8 mouse cellular contexts compared by ENCODE assay signal in genomic region chr19:40872955-40873665, GRCm38 (mm10). TPM values are rescaled to one million over a fixed set of nuclear protein-coding genes. Genes with fewer than 3 reads are reported as not detected.
DNase-seq lines count a peak whose midpoint lies in the region; ATAC-seq lines count a peak whose summit lies in the region.

No protein-coding gene starts in this region.

- DNase-seq in adrenal gland, adult 8-10 months: peak; percentile 77
- peak; percentile 93 for DNase-seq in embryo, embryonic 11.5 days (ENCODE audit: low read depth, low spot score)
- peak; percentile 81 for DNase-seq in gastrocnemius, postnatal 25 days
- DNase-seq in left cerebral cortex, adult 8-10 months (ENCODE audit: low spot score in 2 of 2): peak; percentile 69 to 87
- DNase-seq in right cerebral cortex, adult 18-20 months: peak; percentile 88
- peak; percentile 64 to 70 for DNase-seq in urinary bladder, adult 18-20 months (ENCODE audit: low spot score in 2 of 2)

- peak; percentile 69 for ATAC-seq in inflammation-experienced regulatory T-cells, adult 6 months
- ATAC-seq in megakaryocyte, adult 5-6 weeks (ENCODE audit: poor library complexity, severe bottlenecking): peak; percentile 100

RNA-seq across cellular contexts. Expression of gene Zfp518a, which starts 21.4 kb away (rescaled TPM):
- total RNA-seq in adrenal gland, adult 8-10 months (2022): 10 to 100 TPM; 11.8 to 14.3 (median 13.9) TPM
- 1 to 10 TPM; 3.1 to 3.8 TPM for total RNA-seq in gastrocnemius, postnatal 25 days (2021)
- polyA plus RNA-seq in inflammation-experienced regulatory T-cells, adult 6 months (2017; shearing (Covaris generic)): 10 to 100 TPM; 11.7 to 13.0 (median 12.0) TPM
- 1 to 10 TPM; 6.4 to 9.5 (median 8.3) TPM for total RNA-seq in left cerebral cortex, adult 8-10 months (2022)
- total RNA-seq in megakaryocyte, adult 5-6 weeks (2015): 21.4 and 30.3 TPM in 2 replicates
- 24.7 and 31.4 TPM in 2 replicates for total RNA-seq in megakaryocyte, adult 5-6 weeks (2017)

RNA-seq across cellular contexts. Expression of gene Ccnj, which starts 42.0 kb away (rescaled TPM):
- total RNA-seq in adrenal gland, adult 8-10 months (2022): 10 to 100 TPM in 1 of 4 experiments, 1 to 10 TPM in 3; 6.2 to 11.6 (median 6.9) TPM
- total RNA-seq in gastrocnemius, postnatal 25 days (2021): 1 to 10 TPM; 2.9 to 3.5 TPM
- polyA plus RNA-seq in inflammation-experienced regulatory T-cells, adult 6 months (2017; shearing (Covaris generic)): 1 to 10 TPM; 2.7 to 5.1 (median 4.8) TPM
- total RNA-seq in left cerebral cortex, adult 8-10 months (2022): 1 to 10 TPM; 6.4 to 7.8 (median 7.2) TPM
- total RNA-seq in megakaryocyte, adult 5-6 weeks (2015): 1.7 and 3.6 TPM in 2 replicates
- 3.8 and 7.4 TPM in 2 replicates for total RNA-seq in megakaryocyte, adult 5-6 weeks (2017)

Comparison
In these comparisons a context has a peak if more than half of its experiments do, and no peak if none do; other contexts are left out.
1. Peak in every context shown above with its lines: DNase-seq and ATAC-seq.